Mouse (Mus musculus) right cerebral cortex, postnatal 14 days (tissue): ENCODE data around the gene Cnih2.
"Not testable (repeated sequence)": the region's sequence is repeated elsewhere in the genome, so short reads cannot be mapped to it uniquely, and the experiment has no call there.

Experiments used
- DNase-seq: peaks from one replicate; pipeline ENCODE4 v3.0.0; 2022

Cnih2 gene

DNA sequence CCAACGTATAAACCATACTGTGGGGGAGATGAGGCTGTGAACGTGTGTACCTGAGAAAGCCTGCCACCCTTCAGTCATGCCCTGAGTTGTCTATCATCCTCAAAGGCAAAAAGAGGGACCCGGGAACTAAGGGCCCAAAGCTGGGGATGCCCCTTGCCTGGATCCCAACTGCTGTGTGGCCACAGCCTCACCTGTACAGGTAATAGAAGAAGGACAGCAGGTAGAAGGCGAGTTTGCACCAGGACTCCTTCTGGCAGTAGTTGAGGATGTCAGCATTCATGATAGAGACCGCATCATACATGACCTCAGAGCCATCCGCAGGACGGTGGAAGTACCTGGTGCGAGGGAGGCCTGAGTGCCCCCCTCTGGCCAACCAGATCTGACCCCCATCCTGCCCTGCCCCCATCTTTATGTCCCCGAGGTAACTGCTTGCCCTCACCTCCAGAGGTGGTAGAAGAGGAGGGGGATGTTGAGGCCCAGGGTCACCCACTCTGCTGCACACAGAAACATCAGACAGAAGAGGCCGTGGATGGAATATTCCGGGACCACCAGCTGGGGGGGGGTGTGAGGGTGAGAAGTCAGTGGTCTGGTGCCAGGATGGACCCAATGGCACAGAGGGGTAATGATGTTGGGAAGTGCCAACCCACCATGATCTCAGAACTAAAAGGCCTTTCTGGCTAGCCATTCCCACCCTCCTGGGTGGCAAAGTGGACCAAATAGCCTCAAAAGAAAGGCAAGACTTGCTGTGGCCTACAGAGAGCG, 4.7 kb downstream of the Cnih2 start:
- DNase-seq = no peak

DNA sequence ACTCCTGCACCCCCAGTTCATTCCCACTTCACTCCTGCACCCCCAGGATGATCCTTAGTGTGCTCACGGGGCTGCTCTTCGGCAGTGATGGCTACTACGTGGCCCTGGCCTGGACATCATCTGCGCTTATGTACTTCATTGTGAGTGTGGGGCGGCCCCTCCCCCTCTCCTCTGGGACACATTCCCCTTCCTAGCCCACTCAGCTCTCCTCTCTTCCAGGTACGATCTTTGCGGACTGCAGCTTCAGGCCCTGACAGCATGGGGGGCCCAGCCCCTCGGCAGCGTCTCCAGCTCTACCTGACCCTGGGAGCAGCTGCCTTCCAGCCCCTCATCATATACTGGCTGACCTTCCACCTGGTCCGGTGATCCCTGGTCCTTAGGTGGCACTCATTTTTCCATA, 6.2 kb downstream of the Cnih2 start:
- no peak for DNase-seq

DNA sequence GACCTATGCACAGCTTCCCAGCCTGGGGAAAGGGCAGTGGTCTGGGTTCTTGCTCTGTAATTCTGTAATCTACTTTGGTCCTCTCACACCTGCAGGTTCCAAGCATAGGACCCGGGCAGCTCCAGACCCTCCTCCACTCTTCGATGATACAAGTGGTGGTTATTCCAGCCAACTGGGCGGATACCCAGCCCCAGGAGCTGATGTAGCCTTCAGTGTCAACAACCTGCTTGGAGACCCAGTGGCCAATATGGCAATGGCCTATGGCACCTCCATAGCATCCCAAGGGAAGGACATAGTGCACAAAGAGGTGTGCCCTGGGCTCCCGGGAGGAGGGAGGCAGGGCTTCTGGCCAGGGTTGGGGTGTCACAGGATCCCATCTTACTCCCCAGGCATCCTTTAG, 9.0 kb downstream of the Cnih2 start:
- DNase-seq = no peak

DNA sequence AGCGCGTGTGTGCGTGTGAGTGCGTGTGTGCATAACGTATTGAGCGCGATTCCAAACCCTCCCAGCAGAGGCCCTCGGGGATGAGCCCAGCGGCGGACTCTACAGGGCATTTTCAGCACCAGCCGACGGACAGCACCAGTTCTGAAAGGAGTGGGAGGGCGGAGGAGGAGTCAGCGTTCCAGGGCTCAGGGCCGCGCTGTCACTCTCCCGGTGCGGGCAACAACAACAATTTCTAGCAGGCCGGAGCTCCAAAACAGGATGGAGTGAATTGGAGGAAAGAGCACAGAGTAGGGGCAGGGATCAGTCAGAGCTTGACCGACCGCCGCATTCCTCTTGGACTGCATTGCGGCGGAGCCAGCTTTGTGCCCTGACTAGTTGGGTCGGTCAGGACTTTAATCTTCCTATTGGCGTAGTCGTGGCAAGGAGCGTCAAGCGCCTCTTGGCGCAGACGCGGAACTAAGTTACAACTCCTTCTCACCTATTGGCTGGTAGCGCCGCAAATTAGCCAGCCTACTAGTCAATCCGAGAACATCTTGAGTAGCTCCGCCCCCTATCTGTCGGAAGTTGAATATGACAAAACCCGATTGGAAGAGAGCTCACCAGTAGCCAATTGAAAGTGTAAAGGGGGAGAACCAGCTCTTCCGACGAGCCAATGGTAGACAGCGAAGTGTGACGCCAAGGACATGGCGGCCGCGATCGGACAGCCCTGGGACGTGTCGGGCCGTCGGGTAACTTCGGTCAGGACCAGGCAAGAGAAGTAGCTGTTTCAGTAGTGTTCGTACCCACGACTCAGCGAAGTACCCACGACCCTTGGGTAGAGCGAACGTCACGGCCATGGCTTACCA, 10.2 kb downstream of the Cnih2 start, which contains the start of gene Yif1a:
Gene Yif1a, plus strand, starts transcription at position 655 of the 845 bp plus-strand sequence.
- peak; percentile 87 for DNase-seq

DNA sequence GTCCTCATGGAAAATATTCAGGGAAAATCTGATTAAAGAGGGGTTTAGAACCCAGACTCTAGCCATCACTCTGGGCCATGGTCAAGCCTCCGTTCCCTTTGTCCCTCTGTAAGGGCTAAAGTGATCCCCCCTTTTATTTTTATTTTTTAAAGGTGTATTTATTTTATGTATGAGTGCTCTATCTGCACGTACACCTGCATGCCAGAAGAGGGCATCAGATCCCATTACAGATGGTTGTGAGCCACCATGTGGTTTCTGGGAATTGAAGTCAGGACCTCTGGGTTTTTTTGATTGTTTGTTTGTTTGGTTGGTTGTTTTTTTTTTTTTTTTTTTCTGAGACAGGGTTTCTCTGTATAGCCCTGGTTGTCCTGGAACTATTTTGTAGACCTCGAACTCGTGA, 11.8 kb downstream of the Cnih2 start:
- not testable (repeated sequence) for DNase-seq

DNA sequence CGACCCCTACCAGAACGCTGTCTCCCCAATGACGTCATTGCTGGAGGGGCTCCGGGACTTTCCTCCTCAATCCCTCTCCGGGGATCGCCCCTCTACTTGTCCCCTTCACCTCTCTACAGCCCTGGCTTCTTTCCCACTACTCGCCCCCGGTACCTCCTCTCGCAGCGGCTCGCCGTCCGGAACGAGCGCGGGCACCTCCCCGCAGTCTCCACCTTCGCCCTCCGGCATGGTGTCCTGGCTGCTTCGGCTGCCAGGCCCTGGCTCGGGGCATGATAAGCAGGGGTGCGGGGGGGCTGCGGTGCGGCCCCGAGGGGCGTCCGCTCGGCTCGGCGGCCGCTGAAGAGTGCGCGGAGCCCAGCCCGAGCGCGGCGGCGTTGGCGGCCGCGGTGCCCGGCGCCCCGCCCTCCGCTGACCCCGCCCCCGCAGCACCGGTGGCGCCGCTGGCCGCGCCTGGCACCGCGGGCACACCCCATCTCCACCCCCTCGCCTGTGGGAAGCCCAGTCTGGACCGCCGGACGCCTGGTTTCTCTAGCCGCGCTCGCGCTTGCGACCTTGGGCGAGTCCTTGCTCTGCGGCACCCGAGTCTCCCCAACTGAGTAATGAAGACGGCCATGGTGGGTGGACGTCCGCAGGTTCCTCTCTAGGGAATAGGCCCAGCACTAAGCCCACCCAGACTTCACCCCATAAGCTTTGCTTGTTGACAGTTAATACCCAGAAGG, 13.0 kb downstream of the Cnih2 start, which contains the start of gene Tmem151a:
Gene Tmem151a, minus strand, starts transcription at position 387 of the 719 bp plus-strand sequence.
- no peak for DNase-seq

DNA sequence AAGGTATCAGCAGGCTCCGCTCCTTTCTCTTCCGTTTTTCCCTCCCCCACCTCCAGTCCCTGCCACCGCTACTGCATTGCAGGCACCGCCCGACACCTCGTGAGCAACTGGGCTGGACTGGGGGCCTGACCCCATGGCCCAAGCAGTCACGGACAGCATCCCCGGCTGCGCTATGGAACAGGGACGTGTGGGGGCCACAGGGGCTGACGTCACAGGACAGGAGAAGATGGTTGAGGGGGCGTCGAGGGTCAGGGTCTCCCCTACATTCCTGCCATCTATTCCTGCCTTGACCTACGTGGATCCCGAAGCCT, 13.5 kb downstream of the Cnih2 start:
- no peak for DNase-seq

DNA sequence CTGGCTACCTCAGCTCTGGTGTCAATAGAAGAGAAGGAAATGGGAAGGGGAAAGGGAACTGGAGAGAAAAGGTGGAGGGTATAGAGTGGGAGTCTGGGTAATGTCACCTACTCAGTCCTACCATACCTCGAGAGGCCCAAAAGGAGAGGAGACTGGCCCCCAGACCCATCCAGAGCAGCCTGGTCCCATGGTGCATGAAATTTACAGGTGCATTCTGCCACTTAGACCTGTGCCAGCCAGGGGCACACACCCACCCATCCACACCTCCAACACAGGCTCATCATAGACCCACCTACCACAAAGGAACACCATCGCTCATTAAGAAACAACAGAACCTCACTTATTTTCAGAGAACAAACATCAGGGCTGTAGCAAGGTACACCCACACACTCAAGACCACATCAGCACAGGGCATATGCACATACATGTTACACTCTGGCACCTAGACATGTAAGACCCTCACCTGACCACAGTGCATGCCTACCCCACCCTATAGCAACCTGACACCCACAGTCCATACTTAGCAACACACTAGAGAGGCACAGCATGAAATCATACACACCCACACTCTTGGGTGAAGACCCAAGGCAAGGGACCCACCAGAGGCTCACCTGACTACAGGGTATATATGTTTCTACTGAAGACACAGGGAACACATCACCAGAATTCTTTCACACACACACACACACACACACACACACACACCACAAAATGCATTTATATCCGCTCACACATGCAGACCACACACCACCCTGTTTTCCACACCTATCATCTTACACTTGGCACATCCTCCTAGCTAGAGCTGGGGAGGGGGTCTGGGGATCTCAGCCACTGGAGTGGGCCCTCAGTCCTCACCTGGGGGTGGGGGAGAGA, 14.1 kb downstream of the Cnih2 start:
- no peak for DNase-seq

DNA sequence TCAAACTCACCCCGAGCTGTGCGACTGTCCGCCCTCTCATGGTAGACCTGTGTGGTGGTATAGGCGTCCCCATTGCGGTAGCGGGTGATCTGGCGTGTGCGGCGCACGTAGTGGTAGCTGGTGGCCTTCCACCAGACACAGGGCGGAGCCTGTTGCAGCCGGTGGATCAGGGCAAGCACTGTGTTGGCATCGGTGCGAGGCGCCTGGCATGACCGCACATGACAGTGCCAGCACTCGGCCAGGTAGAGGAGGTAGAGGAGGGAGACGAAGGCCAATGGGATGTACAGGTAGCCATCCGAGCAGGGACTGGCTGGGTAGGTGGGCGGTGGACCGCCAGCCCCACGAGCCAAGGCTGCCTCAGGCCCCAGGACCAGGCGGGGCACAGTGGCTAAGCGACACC, 15.7 kb downstream of the Cnih2 start:
- no peak for DNase-seq

DNA sequence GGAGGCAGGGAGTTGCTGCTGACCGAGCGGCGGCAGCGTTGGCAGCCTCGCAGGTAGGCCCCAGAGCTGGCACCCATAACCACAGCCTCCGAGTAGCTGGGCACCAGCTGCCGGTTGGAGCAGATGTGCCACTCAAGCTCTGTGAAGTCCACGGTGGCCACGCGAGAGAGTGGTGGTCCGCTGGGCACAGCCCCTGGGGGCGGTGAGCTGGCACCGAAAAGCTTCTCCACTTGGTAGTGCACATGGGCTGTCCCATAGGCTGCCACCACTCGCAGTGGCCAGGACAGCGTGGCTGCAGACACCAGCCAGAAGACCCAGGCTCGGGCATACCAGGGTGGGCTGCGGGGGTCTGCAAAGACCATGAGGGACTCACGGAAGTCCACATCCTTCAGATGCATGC, 16.3 kb downstream of the Cnih2 start:
- no peak for DNase-seq

DNA sequence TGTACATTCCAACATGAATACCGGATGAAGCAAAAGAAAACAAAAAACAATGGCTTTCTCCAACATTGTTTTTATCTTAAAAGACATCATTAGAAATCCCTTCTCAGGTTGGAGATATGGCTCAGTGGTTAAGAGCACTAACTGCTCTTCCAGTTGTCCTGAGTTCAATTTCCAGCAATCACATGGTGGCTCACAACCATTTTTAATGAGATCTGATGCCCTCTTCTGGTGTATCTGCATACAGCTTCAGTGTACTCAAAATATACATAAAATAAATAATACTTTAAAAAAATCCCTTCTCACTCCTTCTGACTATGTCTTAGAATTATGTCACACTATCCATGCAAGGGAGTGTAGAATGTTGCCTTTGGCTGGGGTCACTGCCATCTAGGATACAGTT, 19.0 kb downstream of the Cnih2 start:
- no peak for DNase-seq

DNA sequence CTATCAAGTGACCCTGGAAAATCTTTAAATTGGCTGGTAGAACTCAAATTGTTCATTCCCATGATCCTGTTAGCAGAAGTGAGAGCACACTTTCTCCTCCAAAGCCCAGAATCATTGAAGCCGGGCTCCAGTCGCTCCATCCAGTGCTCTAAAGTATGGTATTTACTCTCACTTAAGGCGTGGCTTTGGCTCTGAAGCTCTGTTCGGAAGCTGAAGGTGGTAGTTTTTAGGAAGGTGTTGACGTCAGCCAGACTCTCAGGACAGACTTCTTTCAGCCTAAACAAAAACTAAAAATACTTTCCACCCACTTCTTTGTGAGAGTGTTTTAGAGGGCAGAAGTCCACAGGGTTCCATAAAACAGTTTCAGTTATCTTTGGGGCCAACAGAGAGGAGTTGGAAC, 24.8 kb downstream of the Cnih2 start:
- no peak for DNase-seq

DNA sequence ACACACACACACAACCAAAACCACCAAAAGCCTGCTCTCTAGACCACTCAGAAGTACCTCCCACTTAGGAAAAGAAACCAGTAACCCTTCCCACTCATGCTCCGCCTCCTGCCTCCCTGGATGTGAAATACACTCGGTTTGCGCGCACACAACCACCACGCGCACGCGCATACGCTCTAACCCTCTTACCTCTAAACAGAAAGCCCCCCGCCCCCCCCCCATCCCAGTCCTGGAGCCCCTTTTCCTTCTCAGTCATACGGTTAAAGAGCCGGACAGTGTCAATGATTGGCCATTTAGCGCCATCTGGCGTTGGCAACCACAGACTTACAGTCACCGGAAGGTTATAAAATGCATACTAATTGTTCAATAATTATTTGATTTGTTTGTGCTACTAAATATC, 25.3 kb downstream of the Cnih2 start:
- DNase-seq = peak; percentile 64

DNA sequence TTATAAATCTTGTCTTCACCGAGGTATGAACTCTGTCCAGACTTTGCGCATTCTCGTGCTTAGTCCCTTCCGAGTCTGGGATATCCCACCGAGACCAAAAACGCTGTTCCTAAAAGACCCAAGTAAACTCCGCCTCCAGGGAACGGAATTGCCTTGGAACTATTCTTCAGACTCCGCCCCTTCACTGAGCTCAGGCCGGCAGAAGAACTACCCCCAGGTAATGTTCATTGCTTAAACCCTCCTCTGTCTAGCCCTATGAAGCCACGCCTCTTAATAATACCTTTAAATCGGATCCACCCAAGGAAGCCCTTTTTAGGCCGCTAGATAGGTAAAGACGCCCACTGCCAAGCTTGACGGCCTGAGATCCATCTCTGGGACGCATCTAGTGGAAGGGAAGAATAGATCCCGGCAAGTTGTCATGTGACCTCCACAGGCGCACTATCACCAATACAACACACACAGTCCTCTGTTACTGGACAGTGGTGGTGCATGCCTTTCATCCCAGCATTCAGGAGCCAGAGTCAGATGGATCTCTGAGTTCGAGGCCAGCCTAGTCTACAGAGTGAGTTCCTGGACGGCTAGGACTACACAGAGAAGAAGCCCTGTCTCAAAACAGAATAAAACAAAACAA, 25.8 kb downstream of the Cnih2 start:
- DNase-seq = no peak

DNA sequence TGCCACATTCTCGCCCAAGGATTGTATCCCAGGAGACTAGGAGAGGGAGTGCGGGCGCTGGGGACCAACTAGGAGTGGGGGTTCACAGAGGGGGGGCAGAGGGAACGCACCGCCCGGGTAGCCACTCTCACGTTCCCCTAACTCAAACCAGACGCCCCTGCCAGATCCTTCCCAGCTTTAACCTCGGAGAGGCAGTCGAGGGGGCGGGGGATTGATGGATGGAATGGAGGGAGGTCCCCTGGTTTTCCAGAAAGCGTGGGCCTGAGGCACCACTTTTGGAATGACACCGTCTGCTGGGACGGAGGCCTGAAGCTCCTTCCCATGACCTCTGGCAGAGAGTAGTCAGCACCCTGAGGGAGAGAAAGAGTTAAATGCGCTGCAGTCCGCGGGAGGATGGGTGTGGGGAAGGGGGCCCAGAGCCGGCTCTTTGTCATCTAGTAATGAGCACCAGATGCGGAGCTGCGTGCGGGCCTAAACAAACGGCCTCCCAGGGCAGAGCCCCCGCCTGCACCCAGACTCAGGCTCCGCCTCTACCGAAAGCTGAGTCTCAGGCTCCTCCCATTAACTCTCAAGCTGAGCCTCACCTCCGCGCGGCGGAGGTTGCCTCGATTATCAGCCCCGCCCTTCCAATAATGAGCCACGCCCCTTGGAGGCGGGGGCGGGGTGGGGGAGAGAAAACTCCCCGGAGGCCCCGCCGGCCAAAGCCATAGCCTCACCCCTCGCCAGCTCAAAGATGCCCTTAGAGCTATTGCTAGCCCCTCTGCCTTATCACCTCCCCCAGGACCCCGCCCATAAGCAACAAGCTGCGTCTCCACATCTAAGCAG, 26.6 kb downstream of the Cnih2 start:
- no peak for DNase-seq

DNA sequence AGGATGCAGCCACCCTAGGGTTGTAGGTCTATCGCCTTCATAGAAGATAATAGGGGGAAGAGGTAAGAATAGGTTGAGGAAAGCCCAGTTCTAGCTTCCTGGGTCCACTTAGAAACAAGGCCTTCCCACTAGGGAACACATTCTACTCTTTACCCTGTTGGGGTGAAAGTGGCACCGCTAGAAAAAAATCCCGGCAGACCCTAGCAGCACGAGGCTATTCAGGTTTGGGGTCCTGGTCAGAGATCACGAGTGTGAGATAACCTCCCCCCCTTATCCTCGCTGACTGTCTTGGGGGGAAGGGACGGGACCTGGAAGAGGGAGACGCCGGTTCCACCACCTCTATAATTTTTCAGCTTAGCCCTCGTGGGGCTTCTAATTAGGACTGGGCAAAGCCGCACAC, 27.2 kb downstream of the Cnih2 start:
- DNase-seq = no peak

DNA sequence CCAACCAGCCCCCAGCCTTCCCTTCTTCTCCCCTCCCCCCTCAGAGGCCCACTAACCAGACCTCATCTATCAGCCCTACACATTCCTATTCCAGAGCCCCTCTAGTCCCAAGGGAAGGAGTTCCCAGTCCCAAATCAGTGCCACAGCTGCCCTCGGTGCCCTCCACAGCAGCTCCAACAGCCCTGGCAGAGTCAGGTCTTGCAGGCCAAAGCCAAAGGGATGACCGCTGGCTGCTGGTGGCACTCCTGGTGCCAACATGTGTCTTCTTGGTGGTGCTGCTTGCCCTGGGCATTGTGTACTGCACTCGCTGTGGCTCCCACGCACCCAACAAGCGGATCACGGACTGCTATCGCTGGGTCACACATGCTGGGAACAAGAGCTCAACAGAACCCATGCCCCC, 28.3 kb downstream of the Cnih2 start:
- no peak for DNase-seq

DNA sequence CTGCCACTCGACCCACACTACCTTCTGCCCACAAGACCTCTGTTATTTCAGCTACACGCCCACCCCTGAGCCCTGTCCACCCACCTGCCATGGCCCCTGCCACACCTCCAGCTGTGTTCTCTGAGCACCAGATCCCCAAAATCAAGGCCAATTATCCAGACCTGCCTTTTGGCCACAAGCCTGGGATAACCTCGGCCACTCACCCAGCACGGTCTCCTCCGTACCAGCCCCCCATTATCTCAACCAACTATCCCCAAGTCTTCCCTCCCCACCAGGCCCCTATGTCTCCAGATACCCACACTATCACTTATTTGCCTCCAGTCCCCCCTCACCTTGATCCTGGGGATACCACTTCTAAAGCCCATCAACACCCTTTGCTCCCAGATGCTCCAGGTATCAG, 28.8 kb downstream of the Cnih2 start:
- DNase-seq = no peak

DNA sequence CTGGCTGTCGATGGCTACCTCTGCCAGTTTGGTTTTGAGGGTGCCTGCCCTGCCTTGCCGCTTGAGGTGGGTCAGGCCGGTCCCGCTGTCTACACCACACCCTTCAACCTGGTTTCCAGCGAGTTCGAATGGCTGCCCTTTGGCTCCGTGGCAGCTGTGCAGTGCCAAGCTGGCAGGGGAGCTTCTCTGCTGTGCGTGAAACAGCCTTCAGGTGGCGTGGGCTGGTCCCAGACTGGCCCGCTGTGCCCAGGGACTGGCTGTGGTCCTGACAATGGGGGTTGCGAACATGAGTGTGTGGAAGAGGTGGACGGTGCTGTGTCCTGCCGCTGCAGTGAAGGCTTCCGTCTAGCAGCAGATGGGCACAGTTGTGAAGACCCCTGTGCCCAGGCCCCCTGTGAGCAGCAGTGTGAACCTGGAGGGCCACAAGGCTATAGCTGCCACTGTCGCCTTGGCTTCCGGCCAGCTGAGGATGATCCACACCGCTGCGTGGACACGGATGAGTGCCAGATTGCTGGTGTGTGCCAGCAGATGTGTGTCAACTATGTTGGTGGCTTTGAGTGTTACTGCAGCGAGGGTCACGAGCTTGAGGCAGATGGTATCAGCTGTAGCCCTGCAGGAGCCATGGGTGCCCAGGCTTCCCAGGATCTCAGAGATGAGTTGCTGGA, 29.6 kb downstream of the Cnih2 start:
- DNase-seq = no peak

DNA sequence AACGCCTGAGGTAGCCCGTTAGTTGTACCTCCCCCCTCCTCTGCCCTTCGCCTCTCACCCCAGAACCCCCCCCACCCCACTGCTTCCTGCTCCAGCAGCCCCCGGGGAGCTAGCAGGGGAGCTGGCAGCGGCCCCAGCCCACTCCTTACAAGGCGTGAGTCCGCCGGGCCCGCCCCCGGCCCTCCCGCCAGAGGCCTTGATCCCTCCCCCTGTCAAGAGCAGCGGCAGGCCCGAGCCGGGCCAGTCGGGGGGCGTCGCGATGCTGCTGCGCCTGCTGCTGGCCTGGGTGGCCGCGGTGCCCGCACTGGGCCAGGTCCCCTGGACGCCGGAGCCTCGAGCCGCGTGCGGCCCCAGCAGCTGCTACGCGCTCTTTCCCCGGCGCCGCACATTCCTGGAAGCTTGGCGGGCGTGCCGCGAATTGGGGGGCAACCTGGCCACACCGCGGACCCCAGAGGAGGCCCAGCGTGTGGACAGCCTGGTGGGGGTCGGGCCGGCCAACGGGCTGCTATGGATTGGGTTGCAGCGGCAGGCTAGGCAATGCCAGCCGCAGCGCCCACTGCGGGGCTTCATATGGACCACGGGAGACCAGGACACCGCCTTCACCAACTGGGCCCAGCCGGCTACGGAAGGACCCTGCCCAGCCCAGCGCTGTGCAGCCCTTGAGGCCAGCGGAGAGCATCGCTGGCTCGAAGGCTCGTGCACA, 30.3 kb downstream of the Cnih2 start, which contains the start of gene Cd248:
Gene Cd248, plus strand, starts transcription at position 212 of the 703 bp plus-strand sequence.
- no peak for DNase-seq
